Mouse (Mus musculus) T-helper 1 cell (primary cell): Measurements from ENCODE around the gene Xdh.

Experiments
- in situ Hi-C: fragments of 300-600 bp; cut with MboI, MseI; formaldehyde crosslinking; loops from one replicate; pipeline ENCODE4 v1.15.1; 2025; ENCODE audit warnings: high pct_unique_total_duplicates

Gene Xdh

GRCm38 (mm10) chr17:73942268-73942962 lies 7.6 kb downstream of the Xdh start:
- in situ Hi-C loops, result no loop called here

GRCm38 (mm10) chr17:73941816-73942215 lies 8.2 kb downstream of the Xdh start:
- in situ Hi-C loops, result no loop called here

GRCm38 (mm10) chr17:73937073-73937472 lies 12.9 kb downstream of the Xdh start:
- in situ Hi-C loops, result no loop called here

- in situ Hi-C loops, result no loop called here
Measured at GRCm38 (mm10) chr17:73935163-73935562, 14.8 kb downstream of the Xdh start.

- in situ Hi-C loops, result no loop called here
Measured at GRCm38 (mm10) chr17:73934281-73934680, 15.7 kb downstream of the Xdh start.

- in situ Hi-C loops, result no loop called here
Measured at GRCm38 (mm10) chr17:73933616-73934015, 16.4 kb downstream of the Xdh start.

- in situ Hi-C loops, result no loop called here
Measured at GRCm38 (mm10) chr17:73932497-73933059, 17.4 kb downstream of the Xdh start.

GRCm38 (mm10) chr17:73919520-73919919 lies 30.5 kb downstream of the Xdh start:
- in situ Hi-C loops, result no loop called here

GRCm38 (mm10) chr17:73918944-73919381 lies 31.0 kb downstream of the Xdh start:
- in situ Hi-C loops, result no loop called here

- in situ Hi-C loops, result no loop called here
Measured at GRCm38 (mm10) chr17:73918138-73918537, 31.9 kb downstream of the Xdh start.

- in situ Hi-C loops, result no loop called here
Measured at GRCm38 (mm10) chr17:73917713-73918112, 32.3 kb downstream of the Xdh start.

- in situ Hi-C loops, result no loop called here
Measured at GRCm38 (mm10) chr17:73914730-73915129, 35.3 kb downstream of the Xdh start.

GRCm38 (mm10) chr17:73906076-73906475 lies 43.9 kb downstream of the Xdh start:
- in situ Hi-C loops, result no loop called here

GRCm38 (mm10) chr17:73905043-73905750 lies 44.8 kb downstream of the Xdh start:
- in situ Hi-C loops, result no loop called here

- in situ Hi-C loops, result loop anchor here (5.0 kb wide), 1 partner anchor 354 kb away; no protein-coding TSS in a partner anchor
Measured at GRCm38 (mm10) chr17:73903121-73903520, 46.9 kb downstream of the Xdh start.

GRCm38 (mm10) chr17:73902234-73902636 lies 47.8 kb downstream of the Xdh start:
- in situ Hi-C loops, result loop anchor here (5.0 kb wide), 1 partner anchor 355 kb away; no protein-coding TSS in a partner anchor

GRCm38 (mm10) chr17:73894399-73894798 lies 55.6 kb downstream of the Xdh start:
- in situ Hi-C loops, result no loop called here

GRCm38 (mm10) chr17:73893822-73894221 lies 56.2 kb downstream of the Xdh start:
- in situ Hi-C loops, result no loop called here

GRCm38 (mm10) chr17:73893207-73893606 lies 56.8 kb downstream of the Xdh start:
- in situ Hi-C loops, result no loop called here

GRCm38 (mm10) chr17:73891590-73891989 lies 58.4 kb downstream of the Xdh start:
- in situ Hi-C loops, result no loop called here

- in situ Hi-C loops, result no loop called here
Measured at GRCm38 (mm10) chr17:73886071-73886785, 63.8 kb downstream of the Xdh start.

GRCm38 (mm10) chr17:73883332-73883731 lies 66.7 kb downstream of the Xdh start:
- in situ Hi-C loops, result loop anchor here (5.0 kb wide), 3 partner anchors 141 to 576 kb away; no protein-coding TSS in a partner anchor
